Mouse (Mus musculus) cortical plate, adult 2 months (tissue): ENCODE measurements at regions not wholly inside any gene's neighbourhood (a gene's known extent, or its start where the extent isn't known, plus 50 kb on each side); places are given as distances from the start of the nearest gene placed in this dataset.

Experiments
- CTCF ChIP-seq: fragments of 200-500 bp; IDR thresholded peaks from 2 replicates; pipeline ENCODE4 v1.5.1; 2011; ENCODE audit warnings: mild to moderate bottlenecking, control low read depth, low read length; ENCODE audit not compliant: insufficient read depth; ENCODE audit errors: extremely low read depth
- POLR2A ChIP-seq: fragments of 200-500 bp; IDR thresholded peaks from 2 replicates; pipeline ENCODE4 v1.6.1; 2011; ENCODE audit warnings: mild to moderate bottlenecking, low read length, control low read depth; ENCODE audit not compliant: insufficient read depth; ENCODE audit errors: extremely low read depth

DNA sequence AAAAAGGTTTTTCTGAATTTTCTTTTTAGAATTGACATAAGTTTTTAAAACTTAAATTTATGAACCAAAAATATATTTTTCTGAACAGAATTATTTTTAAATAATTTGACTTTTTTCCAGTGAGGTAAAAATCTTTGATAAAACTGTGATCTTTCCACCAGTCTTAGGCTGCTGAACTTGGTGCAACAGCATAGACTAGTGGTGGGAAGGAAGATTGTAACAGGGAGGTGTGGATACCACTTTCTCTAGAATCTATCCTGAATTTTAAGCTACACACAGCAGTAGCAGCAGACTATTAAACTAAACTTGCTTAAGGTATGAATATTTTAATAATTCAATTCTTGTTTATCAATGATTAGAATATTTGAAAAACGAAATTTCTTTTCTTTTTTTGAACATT lies 191.4 kb upstream of the Vrk2 start:
- TF ChIP-seq POLR2A (no peak), CTCF (peak; percentile 44; the same call in 1 of the 2 replicates)
